Mouse (Mus musculus): Measurements from ENCODE around the gene Dtnb. TPM values are rescaled to one million over a fixed set of nuclear protein-coding genes. Genes with fewer than 3 reads are reported as not detected.

Dtnb gene
- polyA plus RNA-seq, 1 experiment from 2014 or later = 40.9 TPM

DNA sequence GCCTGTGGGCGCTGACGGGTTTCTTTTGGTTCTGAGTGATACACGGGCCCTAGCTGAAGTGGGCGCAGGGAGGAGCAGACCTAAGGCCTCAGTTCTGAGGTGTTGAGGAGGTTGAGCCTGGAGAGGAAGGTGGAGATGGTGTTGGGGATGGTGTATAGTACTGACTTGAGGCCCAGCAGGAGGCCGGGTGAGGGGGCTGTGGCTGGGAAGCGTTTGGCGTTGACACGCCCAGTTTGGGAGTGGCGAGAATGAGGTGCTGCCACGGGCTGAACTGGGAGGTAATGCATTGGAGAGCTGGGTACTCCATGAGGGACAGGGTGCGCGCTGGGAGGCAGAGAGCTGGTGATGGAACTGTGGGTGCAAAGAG is 253.5 kb downstream of the Dtnb start:
- H3K9me3 ChIP-seq = no peaks in the 10 kb centered on the region
- no peak overlapping the region; the same call in 1 of the 2 replicates for H3K27ac ChIP-seq
- no peak for ATAC-seq (ENCODE audit: low FRiP score)
- H3K9ac ChIP-seq = no peak overlapping the region
- H3K27me3 ChIP-seq = no peaks in the 10 kb centered on the region
- H3K36me3 ChIP-seq = no peaks in the 10 kb centered on the region
- no peak overlapping the region for H3K4me3 ChIP-seq
- 59% methylated on average over 12 of the region's 12 CpGs for WGBS
- H3K4me2 ChIP-seq = no peak overlapping the region
- peaks cover 26% of the 10 kb centered on the region for H3K4me1 ChIP-seq (replicated peaks)

DNA sequence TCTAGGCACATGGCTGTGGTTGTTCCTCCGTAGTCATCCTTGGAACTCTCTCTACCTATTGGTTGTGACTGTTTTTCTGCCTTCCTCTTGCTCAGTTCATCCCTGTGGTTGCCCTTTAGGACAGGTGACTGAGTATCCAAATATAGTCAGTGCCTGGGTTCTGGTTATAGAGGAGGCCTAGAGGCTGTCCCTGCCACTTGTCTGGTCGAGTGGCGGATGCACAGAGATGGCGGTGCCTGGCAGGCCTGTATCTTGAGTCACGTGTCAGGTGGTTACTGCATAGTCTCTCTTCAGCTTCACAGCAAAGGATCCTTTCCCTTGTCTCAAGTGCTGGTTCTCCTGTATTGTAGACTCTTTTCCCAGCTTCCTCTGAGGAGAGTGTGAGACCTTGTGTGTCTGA is 255.6 kb downstream of the Dtnb start:
- Histone ChIP-seq H3K4me3 (no peak overlapping the region), H3K27ac (no peak overlapping the region), H3K36me3 (no peaks in the 10 kb centered on the region), H3K9me3 (no peaks in the 10 kb centered on the region), H3K4me1 (replicated peaks) (peaks cover 22% of the 10 kb centered on the region), H3K27me3 (no peaks in the 10 kb centered on the region), H3K9ac (no peak overlapping the region), H3K4me2 (no peak overlapping the region)
- 93% methylated on average over 5 of the region's 5 CpGs for WGBS
- no peak for ATAC-seq (ENCODE audit: low FRiP score)

Small RNA genes lying within 50 kb of the gene (microRNA-seq; reads per million reads assigned to microRNA genes)
- gene Gm26050 = not detected

Other genes with a start within 250 kb of the Dtnb start
- gene Kif3c, start 207.2 kb upstream of the Dtnb start, polyA plus RNA-seq (2015; fragmentation: Nextera tagmentation; extraction: Ambion mirVana) = 77.8 and 80.7 TPM in 2 replicates
- 12.8 and 14.5 TPM in 2 replicates for gene Asxl2, start 145.5 kb upstream of the Dtnb start, polyA plus RNA-seq (2015; fragmentation: Nextera tagmentation; extraction: Ambion mirVana)
- gene Dnmt3a, start 233.6 kb downstream of the Dtnb start, polyA plus RNA-seq (2015; fragmentation: Nextera tagmentation; extraction: Ambion mirVana) = 126 and 132 TPM in 2 replicates